Mouse (Mus musculus): ENCODE measurements around the gene Ssbp4. TPM values are rescaled to one million over a fixed set of nuclear protein-coding genes. Genes with fewer than 3 reads are reported as not detected.

Ssbp4 gene
- polyA plus RNA-seq, 1 experiment from 2014 or later, result 188 TPM

- Histone ChIP-seq H3K27me3 (ENCODE audit: insufficient read depth, low read length) (no peaks in the 10 kb centered on the region), H3K36me3 (ENCODE audit: insufficient read depth, low read length) (no peaks in the 10 kb centered on the region), H3K27ac (peak overlapping the region; percentile 62; the same call in 1 of the 2 replicates), H3K4me2 (ENCODE audit: low read length) (no peak overlapping the region), H3K4me1 (replicated peaks; ENCODE audit: insufficient read depth, low read length) (peaks cover 17% of the 10 kb centered on the region), H3K9ac (ENCODE audit: low read depth, low read length) (no peak overlapping the region), H3K9me3 (replicated peaks; ENCODE audit: low read length) (no peaks in the 10 kb centered on the region), H3K4me3 (replicated peaks; ENCODE audit: low read depth, low read length) (no peak overlapping the region)
- TF ChIP-seq CTCF (IDR thresholded peaks at IDR 0.05; ENCODE audit: low read depth), result no peak
- peak; percentile 68 for ATAC-seq (replicated peaks; ENCODE audit: low FRiP score, low read depth)
- WGBS, result 41% methylated on average over 8 of the region's 8 CpGs
- DNase-seq (ENCODE audit: low spot score), result no peak
These were observed 28.2 kb upstream of the Ssbp4 start for GRCm38 (mm10) chr8:70636838-70637237.

- 54% methylated on average over 6 of the region's 6 CpGs for WGBS
- Histone ChIP-seq H3K4me2 (ENCODE audit: low read length) (no peak overlapping the region), H3K4me3 (replicated peaks; ENCODE audit: low read depth, low read length) (no peak overlapping the region), H3K9ac (ENCODE audit: low read depth, low read length) (no peak overlapping the region), H3K9me3 (replicated peaks; ENCODE audit: low read length) (no peaks in the 10 kb centered on the region), H3K27ac (peak overlapping the region; percentile 77; the same call in 1 of the 2 replicates), H3K4me1 (replicated peaks; ENCODE audit: insufficient read depth, low read length) (peaks cover 28% of the 10 kb centered on the region), H3K27me3 (ENCODE audit: insufficient read depth, low read length) (no peaks in the 10 kb centered on the region), H3K36me3 (ENCODE audit: insufficient read depth, low read length) (no peaks in the 10 kb centered on the region)
- ATAC-seq (replicated peaks; ENCODE audit: low FRiP score, low read depth) (no peak; the same call in 1 of the 2 replicates), DNase-seq (ENCODE audit: low spot score) (peak; percentile 44)
- TF ChIP-seq CTCF (IDR thresholded peaks at IDR 0.05; ENCODE audit: low read depth), result no peak
These were observed 26.9 kb upstream of the Ssbp4 start for GRCm38 (mm10) chr8:70635527-70635926.

- H3K36me3 ChIP-seq (ENCODE audit: insufficient read depth, low read length), result no peaks in the 10 kb centered on the region
- ATAC-seq (replicated peaks; ENCODE audit: low FRiP score, low read depth) (no peak), DNase-seq (ENCODE audit: low spot score) (peak; percentile 47)
- H3K9ac ChIP-seq (ENCODE audit: low read depth, low read length), result no peak overlapping the region
- H3K4me1 ChIP-seq (replicated peaks; ENCODE audit: insufficient read depth, low read length), result peaks cover 35% of the 10 kb centered on the region
- H3K4me2 ChIP-seq (ENCODE audit: low read length), result no peak overlapping the region
- peak overlapping the region; percentile 72 for H3K27ac ChIP-seq
- H3K27me3 ChIP-seq (ENCODE audit: insufficient read depth, low read length), result no peaks in the 10 kb centered on the region
- no peak overlapping the region for H3K4me3 ChIP-seq (replicated peaks; ENCODE audit: low read depth, low read length)
- H3K9me3 ChIP-seq (replicated peaks; ENCODE audit: low read length), result no peaks in the 10 kb centered on the region
- 37% methylated on average over 6 of the region's 6 CpGs for WGBS
- TF ChIP-seq CTCF (IDR thresholded peaks at IDR 0.05; ENCODE audit: low read depth), result no peak
These were observed 25.4 kb upstream of the Ssbp4 start for GRCm38 (mm10) chr8:70634066-70634465.

GRCm38 (mm10) chr8:70632346-70632892 is 23.7 kb upstream of the Ssbp4 start, which contains the start of gene Gdf15:
Gdf15 (minus strand) TSS chr8:70632456.
- Histone ChIP-seq H3K27me3 (ENCODE audit: insufficient read depth, low read length) (no peaks in the 10 kb centered on the region), H3K36me3 (ENCODE audit: insufficient read depth, low read length) (no peaks in the 10 kb centered on the region), H3K27ac (peak within 1 kb of the TSS; percentile 54; the same call in 1 of the 2 replicates), H3K9ac (ENCODE audit: low read depth, low read length) (no peak within 1 kb of the TSS), H3K4me3 (replicated peaks; ENCODE audit: low read depth, low read length) (0 out of 2 replicates have a peak within 1 kb of the TSS, but pooled peaks have one; percentile 14), H3K9me3 (replicated peaks; ENCODE audit: low read length) (no peaks in the 10 kb centered on the region), H3K4me1 (replicated peaks; ENCODE audit: insufficient read depth, low read length) (peaks cover 29% of the 10 kb centered on the region), H3K4me2 (ENCODE audit: low read length) (peak within 1 kb of the TSS; percentile 68)
- 83% methylated on average over 6 of the region's 6 CpGs for WGBS
- ATAC-seq (replicated peaks; ENCODE audit: low FRiP score, low read depth), result no peak
- no peak for TF ChIP-seq CTCF (IDR thresholded peaks at IDR 0.05; ENCODE audit: low read depth)
- no peak for DNase-seq (ENCODE audit: low spot score)

- peak; percentile 39 for DNase-seq (ENCODE audit: low spot score)
- H3K9me3 ChIP-seq (replicated peaks; ENCODE audit: low read length), result no peaks in the 10 kb centered on the region
- no peaks in the 10 kb centered on the region for H3K27me3 ChIP-seq (ENCODE audit: insufficient read depth, low read length)
- WGBS, result 24% methylated on average over 24 of the region's 24 CpGs
- ATAC-seq (replicated peaks; ENCODE audit: low FRiP score, low read depth), result no peak; the same call in 1 of the 2 replicates
- 0 out of 2 replicates have a peak overlapping the region, but pooled peaks have one; percentile 54 for H3K27ac ChIP-seq
- H3K4me1 ChIP-seq (replicated peaks; ENCODE audit: insufficient read depth, low read length), result peaks cover 28% of the 10 kb centered on the region
- no peaks in the 10 kb centered on the region for H3K36me3 ChIP-seq (ENCODE audit: insufficient read depth, low read length)
- TF ChIP-seq CTCF (IDR thresholded peaks at IDR 0.05; ENCODE audit: low read depth), result no peak
- H3K4me2 ChIP-seq (ENCODE audit: low read length), result peak overlapping the region; percentile 68
- H3K9ac ChIP-seq (ENCODE audit: low read depth, low read length), result no peak overlapping the region
- H3K4me3 ChIP-seq (replicated peaks; ENCODE audit: low read depth, low read length), result 0 out of 2 replicates have a peak overlapping the region, but pooled peaks have one; percentile 14
These were observed 22.8 kb upstream of the Ssbp4 start for GRCm38 (mm10) chr8:70631436-70631835.

GRCm38 (mm10) chr8:70630532-70631381 is 22.1 kb upstream of the Ssbp4 start:
- TF ChIP-seq CTCF (IDR thresholded peaks at IDR 0.05; ENCODE audit: low read depth), result no peak
- no peaks in the 10 kb centered on the region for H3K27me3 ChIP-seq (ENCODE audit: insufficient read depth, low read length)
- WGBS, result 14% methylated on average over 22 of the region's 22 CpGs
- H3K4me2 ChIP-seq (ENCODE audit: low read length), result peak overlapping the region; percentile 68
- no peaks in the 10 kb centered on the region for H3K36me3 ChIP-seq (ENCODE audit: insufficient read depth, low read length)
- no peaks in the 10 kb centered on the region for H3K9me3 ChIP-seq (replicated peaks; ENCODE audit: low read length)
- ATAC-seq (replicated peaks; ENCODE audit: low FRiP score, low read depth) (peak; percentile 47), DNase-seq (ENCODE audit: low spot score) (peak; percentile 87)
- H3K9ac ChIP-seq (ENCODE audit: low read depth, low read length), result no peak overlapping the region
- H3K4me1 ChIP-seq (replicated peaks; ENCODE audit: insufficient read depth, low read length), result peaks cover 28% of the 10 kb centered on the region
- H3K27ac ChIP-seq, result peak overlapping the region; percentile 54
- peak overlapping the region; percentile 14; the same call in 1 of the 2 replicates for H3K4me3 ChIP-seq (replicated peaks; ENCODE audit: low read depth, low read length)

Data from kidney, postnatal 0 days (tissue).